8 mouse cellular contexts compared by ENCODE assay signal in the genomic region with DNA sequence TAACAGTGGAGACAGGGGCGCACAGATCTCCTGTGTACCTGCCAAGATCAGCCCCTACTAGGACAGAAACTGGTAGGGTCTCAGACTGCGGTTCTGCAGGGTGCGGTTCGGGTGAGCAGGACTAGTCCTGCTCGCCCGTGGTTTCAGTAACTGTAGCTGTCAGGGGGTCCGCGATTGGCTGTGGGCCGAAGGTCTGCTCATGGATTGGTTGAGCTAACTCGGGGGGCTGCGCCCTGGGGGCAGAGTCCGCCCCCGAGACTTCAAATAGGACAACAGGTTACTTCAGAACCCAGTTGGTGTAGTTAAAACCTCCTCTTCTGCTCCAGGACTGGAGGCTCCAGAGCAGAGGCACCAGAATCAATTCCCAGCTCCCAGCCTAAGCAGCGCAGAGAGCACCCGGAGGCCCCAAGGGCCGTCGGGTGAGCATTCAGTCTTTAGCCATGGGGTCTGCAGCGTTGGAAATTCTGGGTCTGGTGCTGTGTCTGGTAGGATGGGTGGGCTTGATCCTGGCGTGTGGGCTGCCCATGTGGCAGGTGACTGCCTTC. TPM values are rescaled to one million over a fixed set of nuclear protein-coding genes. Genes with fewer than 3 reads are reported as not detected.
DNase-seq lines count a peak whose midpoint lies in the region; ATAC-seq and TF ChIP-seq lines count a peak whose summit lies in the region.

A gene (plus strand): TSS at position 292 of the 545 bp plus-strand sequence.

- no peaks in the 10 kb centered on the region for H3K36me3 ChIP-seq in intestine, embryonic 16.5 days (ENCODE audit: control insufficient read depth, insufficient read depth, low read length)
- no peaks in the 10 kb centered on the region for H3K36me3 ChIP-seq in liver, adult 2 months (ENCODE audit: control insufficient read depth, insufficient read depth, low read length)
- no peaks in the 10 kb centered on the region for H3K36me3 ChIP-seq in neural tube, embryonic 12.5 days

- ATAC-seq in granulocyte monocyte progenitor cell, adult 5-6 weeks (replicated peaks; ENCODE audit: poor library complexity, severe bottlenecking), result peak; percentile 5; the same call in 1 of the 2 replicates
- ATAC-seq in intestine, embryonic 16.5 days, result peak; percentile 65
- ATAC-seq in neural tube, embryonic 12.5 days (ENCODE audit: low FRiP score, low read depth), result peak; percentile 17; the same call in 1 of the 2 replicates

- H3K27me3 ChIP-seq in intestine, embryonic 16.5 days (replicated peaks; ENCODE audit: control insufficient read depth, insufficient read depth, low read length), result peaks cover 39% of the 10 kb centered on the region
- H3K27me3 ChIP-seq in liver, adult 2 months (ENCODE audit: control insufficient read depth, insufficient read depth, low read length), result peaks cover 4% of the 10 kb centered on the region; the same call in 1 of the 2 replicates
- peaks cover 44% of the 10 kb centered on the region for H3K27me3 ChIP-seq in neural tube, embryonic 12.5 days (replicated peaks)

- H3K4me3 ChIP-seq in bone marrow macrophage, adult 2 months (ENCODE audit: insufficient read depth, low read length), result peak within 1 kb of the TSS; percentile 21
- H3K4me3 ChIP-seq in intestine, embryonic 16.5 days (ENCODE audit: low read length), result peak within 1 kb of the TSS; percentile 49
- H3K4me3 ChIP-seq in liver, adult 2 months (ENCODE audit: insufficient read depth, low read depth, low read length), result peak within 1 kb of the TSS; percentile 70
- H3K4me3 ChIP-seq in neural tube, embryonic 12.5 days, result peak within 1 kb of the TSS; percentile 40

- no peak for TF ChIP-seq POLR2A in bone marrow macrophage, adult 2 months (IDR thresholded peaks at IDR 0.05; ENCODE audit: borderline replicate concordance, low read depth, low read length)
- TF ChIP-seq POLR2A in liver, adult 2 months (IDR thresholded peaks at IDR 0.05; ENCODE audit: extremely low read depth, insufficient read depth, low read length), result no peak

- no peaks in the 10 kb centered on the region for H3K9me3 ChIP-seq in intestine, embryonic 16.5 days (ENCODE audit: control insufficient read depth, low read length)
- no peaks in the 10 kb centered on the region for H3K9me3 ChIP-seq in neural tube, embryonic 12.5 days

- no peaks in the 10 kb centered on the region for H3K79me2 ChIP-seq in liver, adult 2 months (ENCODE audit: control insufficient read depth, insufficient read depth, low read length)

- DNase-seq in adrenal gland, adult 2 months, result peak; percentile 51
- DNase-seq in adrenal gland, adult 8-10 months, result no peak
- peak; percentile 4 for DNase-seq in liver, adult 2 months (ENCODE audit: extremely low read depth, low read depth, low spot score)
- DNase-seq in thymus, postnatal 14 days, result no peak

- peaks cover 2% of the 10 kb centered on the region; the same call in 1 of the 2 replicates for H3K4me1 ChIP-seq in bone marrow macrophage, adult 2 months (ENCODE audit: control insufficient read depth, insufficient read depth, low read length)
- peaks cover 9% of the 10 kb centered on the region; the same call in 1 of the 2 replicates for H3K4me1 ChIP-seq in intestine, embryonic 16.5 days (ENCODE audit: control insufficient read depth, insufficient read depth, low read length)
- H3K4me1 ChIP-seq in liver, adult 2 months (ENCODE audit: control insufficient read depth, insufficient read depth, low read length), result no peaks in the 10 kb centered on the region
- H3K4me1 ChIP-seq in neural tube, embryonic 12.5 days, result peaks cover 13% of the 10 kb centered on the region

- H3K4me2 ChIP-seq in intestine, embryonic 16.5 days (ENCODE audit: low read depth, low read length), result peak within 1 kb of the TSS; percentile 66
- H3K4me2 ChIP-seq in neural tube, embryonic 12.5 days (replicated peaks), result peak within 1 kb of the TSS; percentile 65

- peak within 1 kb of the TSS; percentile 51 for H3K9ac ChIP-seq in intestine, embryonic 16.5 days (ENCODE audit: low read depth, low read length)
- H3K9ac ChIP-seq in liver, adult 2 months (ENCODE audit: low read depth, low read length), result peak within 1 kb of the TSS; percentile 40
- peak within 1 kb of the TSS; percentile 47 for H3K9ac ChIP-seq in neural tube, embryonic 12.5 days

- 8% methylated on average over 19 of the region's 19 CpGs for WGBS in intestine, embryonic 16.5 days
- 16% methylated on average over 19 of the region's 19 CpGs for WGBS in liver, adult 2 months
- WGBS in neural tube, embryonic 12.5 days, result 3% methylated on average over 19 of the region's 19 CpGs

- no peak for TF ChIP-seq CTCF in bone marrow macrophage, adult 2 months (IDR thresholded peaks at IDR 0.05; ENCODE audit: low read depth, low read length)
- TF ChIP-seq CTCF in liver, adult 2 months (IDR thresholded peaks at IDR 0.05; ENCODE audit: low read depth, low read length), result no peak

- H3K27ac ChIP-seq in bone marrow macrophage, adult 2 months (ENCODE audit: insufficient read depth, low read depth, low read length), result no peak within 1 kb of the TSS
- peak within 1 kb of the TSS; percentile 48; the same call in 1 of the 2 replicates for H3K27ac ChIP-seq in intestine, embryonic 16.5 days (ENCODE audit: low read length)
- H3K27ac ChIP-seq in liver, adult 2 months (replicated peaks; ENCODE audit: insufficient read depth, low read depth, low read length), result peak within 1 kb of the TSS; percentile 72
- no peak within 1 kb of the TSS for H3K27ac ChIP-seq in neural tube, embryonic 12.5 days

RNA-seq across cellular contexts. Expression of the gene that starts here (rescaled TPM):
- total RNA-seq in adrenal gland, adult 2 months (2021), result 10 to 100 TPM in 1 of 2 experiments, 1 to 10 TPM in 1; 3.5 to 16.9 TPM
- polyA plus RNA-seq in adrenal gland, adult 2 months (2012; rRNA removed), result 68.7 and 108 TPM in 2 replicates
- total RNA-seq in adrenal gland, adult 8-10 months (2022), result 10 to 100 TPM in 1 of 4 experiments, 1 to 10 TPM in 3; 7.8 to 12.2 (median 9.4) TPM
- polyA plus RNA-seq in bone marrow macrophage, adult 2 months (2012; ENCODE audit: insufficient read depth, insufficient read length, missing spikeins), result not detected in 2 replicates
- total RNA-seq in granulocyte monocyte progenitor cell, adult 5-6 weeks (2014; fragmentation: Nextera tagmentation), result not detected in 2 replicates
- total RNA-seq in granulocyte monocyte progenitor cell, adult 5-6 weeks (2017), result not detected in 2 replicates
- 26.0 and 27.2 TPM in 2 replicates for polyA plus RNA-seq in intestine, embryonic 16.5 days (2015; fragmentation: Nextera tagmentation; extraction: Ambion mirVana)
- total RNA-seq in liver, adult 2 months (2014; rRNA removed), result 7.3 and 8.3 TPM in 2 replicates
- polyA plus RNA-seq in liver, adult 2 months (2012; rRNA removed), result 8.4 and 11.8 TPM in 2 replicates
- 54.4 and 57.5 TPM in 2 replicates for polyA plus RNA-seq in neural tube, embryonic 12.5 days (2016; fragmentation: Nextera tagmentation; extraction: Ambion mirVana)

Comparison
In these comparisons a context has a peak if more than half of its experiments do, and no peak if none do; other contexts are left out.
1. DNase-seq: peak in adrenal gland, adult 2 months (single experiment) and liver, adult 2 months (single experiment); none in adrenal gland, adult 8-10 months (single experiment) and thymus, postnatal 14 days (single experiment).
2. Peak in ATAC-seq in granulocyte monocyte progenitor cell, adult 5-6 weeks; RNA of the gene not detected or under 1 TPM.
3. H3K27ac ChIP-seq: peak in intestine, embryonic 16.5 days (single experiment) and liver, adult 2 months (single experiment); none in bone marrow macrophage, adult 2 months (single experiment) and neural tube, embryonic 12.5 days (single experiment).
4. ATAC-seq: peak in every context shown above with its lines; median percentile 65 in intestine, embryonic 16.5 days; 17 in neural tube, embryonic 12.5 days; 5 in granulocyte monocyte progenitor cell, adult 5-6 weeks.
5. Peak in every context shown above with its lines, with median percentiles within 50 percentile points of each other: H3K4me3 ChIP-seq and H3K9ac ChIP-seq.